Mouse (Mus musculus) midbrain, embryonic 16.5 days (tissue): ENCODE measurements around the gene Wnk4. TPM values are rescaled to one million over a fixed set of nuclear protein-coding genes. Genes with fewer than 3 reads are reported as not detected.

Experiments used
- ATAC-seq: fragments of 200-750 bp; cut with Nextera tagmentation; 2 replicates; pipeline ENCODE4 v1.8.0; 2017; ENCODE audit warnings: moderate TSS enrichment
- H3K27ac ChIP-seq: fragments of 300-500 bp; sonication (generic); 2 replicates; pipeline ENCODE4 v1.5.1; 2014; ENCODE audit warnings: mild to moderate bottlenecking, low read length, mixed read lengths
- H3K27me3 ChIP-seq: fragments of 300-500 bp; sonication (generic); 2 replicates; pipeline ENCODE4 v1.6.1; 2014; ENCODE audit warnings: low read depth, low read length, mixed read lengths; ENCODE audit not compliant: control insufficient read depth, insufficient read depth
- H3K36me3 ChIP-seq: fragments of 300-500 bp; sonication (generic); 2 replicates; pipeline ENCODE4 v1.6.1; 2014; ENCODE audit warnings: mild to moderate bottlenecking, low read length, moderate library complexity, mixed read lengths; ENCODE audit not compliant: control insufficient read depth, insufficient read depth
- H3K4me1 ChIP-seq: fragments of 300-500 bp; sonication (generic); 2 replicates; pipeline ENCODE4 v1.6.1; 2014; ENCODE audit warnings: mild to moderate bottlenecking, low read length, mixed read lengths; ENCODE audit not compliant: control insufficient read depth, insufficient read depth
- H3K4me2 ChIP-seq: fragments of 300-500 bp; sonication (generic); 2 replicates; pipeline ENCODE4 v1.6.1; 2014; ENCODE audit warnings: mild to moderate bottlenecking, low read length, mixed read lengths
- H3K4me3 ChIP-seq: fragments of 300-500 bp; sonication (generic); 2 replicates; pipeline ENCODE4 v1.5.1; 2014; ENCODE audit warnings: low read depth, mild to moderate bottlenecking, low read length, moderate library complexity, mixed read lengths
- H3K9ac ChIP-seq: fragments of 300-500 bp; sonication (generic); 2 replicates; pipeline ENCODE4 v1.6.1; 2014; ENCODE audit warnings: low read depth, low read length, mixed read lengths
- H3K9me3 ChIP-seq: fragments of 300-500 bp; sonication (generic); replicated peaks from 2 replicates; pipeline ENCODE4 v1.6.1; 2014; ENCODE audit warnings: mild to moderate bottlenecking, low read length, mixed read lengths; ENCODE audit not compliant: control insufficient read depth, poor library complexity, severe bottlenecking
- WGBS: fragments of 180-500 bp; shearing (Covaris S2); extraction: QIAGEN DNeasy Blood & Tissue Kit; methylation state at CpG from one replicate; pipeline ENCODE4 v1.1.7; 2014; 5-methylcytosine and 5-hydroxymethylcytosine counted together
- polyA plus RNA-seq: library from polyadenylated mRNA; unstranded; fragments of >200 nt; fragmentation: Nextera tagmentation; extraction: Ambion mirVana; gene quantifications from 2 replicates; pipeline ENCODE4 v1.2.1, GENCODE M21; 2015

Wnk4 gene
- polyA plus RNA-seq, 1 experiment from 2014 or later: 7.4 TPM

DNA sequence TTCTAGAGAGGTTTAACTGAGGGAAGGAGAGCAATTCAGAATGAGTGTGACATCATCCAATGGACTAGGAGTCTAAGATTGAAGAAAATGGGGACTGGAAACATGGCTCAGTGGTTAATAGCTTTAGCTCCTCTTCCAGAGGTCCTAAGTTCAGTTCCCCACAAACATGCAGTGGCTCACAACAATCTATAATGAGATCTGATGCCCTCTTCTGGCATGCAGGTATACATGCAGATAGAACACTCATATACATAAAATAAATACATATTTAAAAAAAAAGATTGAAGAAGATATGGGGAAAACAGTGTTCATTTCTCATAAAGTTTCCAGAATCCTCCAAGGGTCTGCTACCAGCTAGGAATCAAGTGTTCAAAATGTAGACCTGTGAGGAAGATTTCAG, 24.9 kb upstream of the Wnk4 start:
- no peak for ATAC-seq
- no peaks in the 10 kb centered on the region for H3K36me3 ChIP-seq
- no peak overlapping the region for H3K4me2 ChIP-seq
- no peaks in the 10 kb centered on the region for H3K9me3 ChIP-seq
- no peaks in the 10 kb centered on the region for H3K4me1 ChIP-seq
- H3K27ac ChIP-seq: no peak overlapping the region
- peaks cover 8% of the 10 kb centered on the region for H3K27me3 ChIP-seq
- no peak overlapping the region for H3K9ac ChIP-seq
- no peak overlapping the region for H3K4me3 ChIP-seq

DNA sequence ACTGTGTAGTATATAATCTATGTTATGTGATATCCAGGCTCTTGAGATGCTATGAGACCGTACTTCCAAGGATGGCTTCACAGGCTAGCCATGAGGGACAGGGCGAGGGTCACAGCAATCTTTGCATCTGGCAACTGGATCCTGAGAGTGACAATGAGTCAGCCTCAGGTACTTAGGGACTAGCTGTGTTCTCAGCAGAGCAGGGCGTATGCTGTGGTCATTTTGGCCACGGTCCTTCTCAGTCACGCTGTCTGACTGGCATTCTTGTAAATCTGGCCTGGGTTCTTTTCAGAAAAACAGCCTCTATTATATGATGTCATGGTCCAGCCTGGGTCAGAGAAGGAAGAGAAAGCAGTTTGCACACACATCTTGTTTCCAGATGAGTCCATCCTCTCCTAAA, 23.6 kb upstream of the Wnk4 start:
- H3K4me1 ChIP-seq: no peaks in the 10 kb centered on the region
- no peaks in the 10 kb centered on the region for H3K36me3 ChIP-seq
- H3K9me3 ChIP-seq: no peaks in the 10 kb centered on the region
- WGBS: 94% methylated on average over 5 of the region's 5 CpGs
- no peak for ATAC-seq
- H3K9ac ChIP-seq: no peak overlapping the region
- H3K4me3 ChIP-seq: no peak overlapping the region
- no peaks in the 10 kb centered on the region; the same call in 1 of the 2 replicates for H3K27me3 ChIP-seq
- H3K27ac ChIP-seq: no peak overlapping the region
- no peak overlapping the region for H3K4me2 ChIP-seq

DNA sequence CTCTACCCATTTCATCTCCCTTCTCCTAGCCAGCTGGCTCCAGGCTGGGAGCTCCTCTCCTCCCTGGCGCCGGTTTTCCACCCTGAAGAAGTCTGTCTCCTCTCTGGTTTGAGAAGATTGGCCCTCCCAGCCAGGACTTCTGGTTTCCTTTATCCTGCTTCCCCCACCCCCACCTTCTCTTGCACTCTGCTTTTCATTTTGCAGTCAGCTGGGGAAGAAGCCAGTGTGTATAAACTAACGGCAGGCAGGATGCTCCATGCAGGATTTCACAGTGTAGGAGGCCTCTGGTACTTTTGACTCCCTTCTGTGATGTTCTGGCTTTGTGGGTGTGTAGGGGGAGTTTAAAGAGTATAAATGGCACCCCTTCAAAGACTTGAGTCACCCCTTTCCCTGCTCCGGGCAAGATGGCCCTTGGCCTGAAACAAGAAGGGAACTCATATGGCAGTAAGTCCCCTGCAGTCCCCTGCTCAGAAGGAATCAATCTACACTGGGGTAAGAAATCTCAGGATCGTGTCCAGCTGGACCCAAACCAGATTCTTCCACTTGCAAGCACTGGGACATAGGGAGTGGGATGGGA, 22.2 kb upstream of the Wnk4 start:
- WGBS: 53% methylated on average over 5 of the region's 5 CpGs
- Histone ChIP-seq H3K4me1 (no peaks in the 10 kb centered on the region), H3K9me3 (no peaks in the 10 kb centered on the region), H3K36me3 (no peaks in the 10 kb centered on the region), H3K27me3 (0 out of 2 replicates have a peak, but pooled peaks cover 4% of the 10 kb centered on the region), H3K4me2 (no peak overlapping the region), H3K4me3 (no peak overlapping the region), H3K27ac (no peak overlapping the region), H3K9ac (no peak overlapping the region)
- no peak for ATAC-seq

DNA sequence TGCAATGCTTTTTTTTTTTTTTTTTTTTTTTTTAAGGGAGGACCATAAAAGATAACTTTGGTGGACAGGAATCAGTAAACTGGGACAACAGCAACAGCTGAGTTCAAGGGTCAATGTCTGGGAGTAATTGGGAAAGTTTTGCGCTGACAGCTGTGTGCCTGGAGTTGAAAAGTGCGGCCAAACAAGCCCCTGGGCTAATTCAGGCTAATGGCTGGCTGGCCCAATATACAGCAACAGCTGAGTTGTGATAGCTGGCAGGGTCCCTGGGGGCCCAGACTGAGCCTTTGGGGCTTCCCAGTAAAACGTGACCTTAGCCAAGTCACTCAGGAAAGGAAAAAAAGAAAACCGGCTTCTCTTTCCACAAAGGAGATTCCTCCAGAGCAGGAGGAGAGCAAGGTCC, 15.3 kb upstream of the Wnk4 start:
- Histone ChIP-seq H3K9me3 (no peaks in the 10 kb centered on the region), H3K4me1 (peaks cover 4% of the 10 kb centered on the region), H3K4me3 (no peak overlapping the region), H3K36me3 (no peaks in the 10 kb centered on the region), H3K27me3 (peaks cover 24% of the 10 kb centered on the region), H3K9ac (no peak overlapping the region), H3K27ac (no peak overlapping the region), H3K4me2 (no peak overlapping the region)
- ATAC-seq: no peak
- whole genome bisulfite sequencing: 48% methylated on average over 4 of the region's 4 CpGs

GRCm38 (mm10) chr11:101245855-101246701, 14.3 kb upstream of the Wnk4 start, which contains the start of gene Ramp2:
Ramp2 (plus strand) TSS chr11:101246028.
- Histone ChIP-seq H3K27me3 (peaks cover 24% of the 10 kb centered on the region), H3K4me1 (peaks cover 4% of the 10 kb centered on the region), H3K36me3 (no peaks in the 10 kb centered on the region), H3K9me3 (no peaks in the 10 kb centered on the region), H3K27ac (peak within 1 kb of the TSS; percentile 42; the same call in 1 of the 2 replicates), H3K4me2 (peak within 1 kb of the TSS; percentile 94), H3K4me3 (peak within 1 kb of the TSS; percentile 75), H3K9ac (peak within 1 kb of the TSS; percentile 89)
- peak; percentile 76 for ATAC-seq
- WGBS: under 1% methylated on average over 54 of the region's 63 CpGs

- peaks cover 4% of the 10 kb centered on the region for H3K4me1 ChIP-seq
- ATAC-seq: no peak
- H3K27ac ChIP-seq: peak overlapping the region; percentile 42; the same call in 1 of the 2 replicates
- peak overlapping the region; percentile 94 for H3K4me2 ChIP-seq
- H3K9me3 ChIP-seq: no peaks in the 10 kb centered on the region
- no peaks in the 10 kb centered on the region for H3K36me3 ChIP-seq
- peak overlapping the region; percentile 89 for H3K9ac ChIP-seq
- WGBS: 2% methylated on average over 7 of the region's 7 CpGs
- peaks cover 26% of the 10 kb centered on the region for H3K27me3 ChIP-seq
- H3K4me3 ChIP-seq: peak overlapping the region; percentile 75
Measured at GRCm38 (mm10) chr11:101246702-101247012, 13.7 kb upstream of the Wnk4 start.

DNA sequence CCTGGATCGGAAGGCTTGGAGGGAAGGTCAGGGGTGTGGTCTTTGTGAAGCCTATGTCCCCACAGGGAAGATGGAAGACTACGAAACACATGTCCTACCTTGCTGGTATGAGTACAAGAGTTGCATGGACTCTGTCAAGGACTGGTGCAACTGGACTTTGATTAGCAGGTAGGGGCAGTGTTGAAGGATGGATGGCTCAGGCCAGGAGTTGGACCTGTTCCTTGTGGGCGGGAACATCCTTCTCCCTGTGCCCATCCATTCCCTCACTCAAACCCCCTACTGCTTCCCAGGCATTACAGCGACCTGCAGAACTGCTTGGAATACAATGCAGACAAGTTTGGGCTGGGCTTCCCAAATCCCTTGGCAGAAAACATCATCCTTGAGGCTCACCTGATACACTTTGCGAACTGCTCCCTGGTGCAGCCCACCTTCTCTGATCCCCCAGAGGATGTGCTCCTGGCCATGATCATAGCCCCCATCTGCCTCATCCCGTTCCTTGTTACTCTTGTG, 12.8 kb upstream of the Wnk4 start:
- H3K4me2 ChIP-seq: peak overlapping the region; percentile 94; the same call in 1 of the 2 replicates
- ATAC-seq: no peak
- 0 out of 2 replicates have a peak overlapping the region, but pooled peaks have one; percentile 14 for H3K9ac ChIP-seq
- peaks cover 26% of the 10 kb centered on the region for H3K27me3 ChIP-seq
- H3K9me3 ChIP-seq: no peaks in the 10 kb centered on the region
- H3K4me3 ChIP-seq: peak overlapping the region; percentile 75; the same call in 1 of the 2 replicates
- no peaks in the 10 kb centered on the region for H3K36me3 ChIP-seq
- peaks cover 7% of the 10 kb centered on the region for H3K4me1 ChIP-seq
- no peak overlapping the region for H3K27ac ChIP-seq
- WGBS: 84% methylated on average over 6 of the region's 6 CpGs

DNA sequence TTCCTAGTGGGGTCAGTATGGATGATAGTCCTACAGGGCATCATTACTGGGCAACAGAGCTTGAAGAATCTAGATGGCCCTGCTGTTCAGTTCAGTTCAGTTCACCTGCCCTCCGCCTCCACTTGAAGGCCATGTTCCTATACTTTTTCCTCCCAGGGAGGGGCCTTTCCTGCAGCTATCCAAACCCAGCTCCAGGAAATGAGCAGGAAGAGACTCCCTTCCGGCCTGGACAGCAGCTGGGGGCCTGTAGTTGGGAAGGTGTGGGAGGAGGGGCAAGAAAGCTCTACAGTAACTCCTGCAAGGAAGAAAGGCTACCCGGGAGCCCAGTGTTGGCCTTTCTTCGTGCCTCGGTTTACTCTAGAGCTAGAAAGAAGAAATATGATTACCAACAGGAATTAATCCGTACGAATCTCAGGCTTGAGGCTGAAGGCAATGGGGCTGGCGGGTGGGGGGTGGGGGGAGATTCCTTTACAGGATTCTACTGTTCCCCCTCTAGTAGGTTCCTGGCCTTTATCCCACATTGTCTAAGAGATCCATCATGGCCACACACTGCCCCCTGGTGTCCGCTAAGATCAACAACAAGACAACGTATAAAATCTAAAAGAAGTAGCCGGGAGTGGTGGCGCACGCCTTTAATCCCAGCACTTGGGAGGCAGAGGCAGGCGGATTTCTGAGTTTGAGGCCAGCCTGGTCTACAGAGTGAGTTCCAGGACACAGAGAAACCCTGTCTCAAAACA, 11.9 kb upstream of the Wnk4 start:
- WGBS: 38% methylated on average over 14 of the region's 14 CpGs
- H3K4me3 ChIP-seq: no peak overlapping the region
- peaks cover 14% of the 10 kb centered on the region for H3K4me1 ChIP-seq
- H3K27me3 ChIP-seq: peaks cover 22% of the 10 kb centered on the region
- ATAC-seq: no peak
- H3K9me3 ChIP-seq: no peaks in the 10 kb centered on the region
- H3K4me2 ChIP-seq: no peak overlapping the region
- H3K27ac ChIP-seq: no peak overlapping the region
- H3K9ac ChIP-seq: no peak overlapping the region
- H3K36me3 ChIP-seq: no peaks in the 10 kb centered on the region
